Mouse (Mus musculus) central nervous system, embryonic 11.5 days (tissue): ENCODE data around the gene Lce3a. TPM values are rescaled to one million over a fixed set of nuclear protein-coding genes. Genes with fewer than 3 reads are reported as not detected.

Source experiments
- polyA plus RNA-seq: library from polyadenylated mRNA; depleted of rRNA; stranded (reverse); fragments of >200 nt; gene quantifications from 2 replicates; pipeline ENCODE4 v1.2.3, GENCODE M21; 2012; rRNA removed

The Lce3a gene
- polyA plus RNA-seq, result not detected in 2 replicates

DNA sequence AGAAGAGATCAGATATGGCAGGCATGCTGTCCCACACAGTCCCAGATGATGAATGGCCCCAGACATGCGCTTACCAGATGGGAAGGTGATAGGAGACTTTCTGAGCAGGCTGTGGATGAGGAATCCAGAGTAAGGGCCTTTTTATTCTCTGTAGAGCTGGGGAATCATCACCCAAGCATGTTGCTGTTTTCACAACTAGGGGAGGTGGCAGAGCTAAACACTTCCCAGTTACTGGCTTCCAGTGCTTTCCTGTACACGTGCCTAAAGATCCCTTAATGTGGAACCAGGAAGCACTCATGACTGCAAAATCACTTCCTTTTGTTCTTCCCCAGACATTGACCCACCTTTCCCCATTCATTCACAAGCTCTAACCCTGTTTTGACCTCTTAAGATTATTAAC, at the start of gene Lce3a:
Gene Lce3a, minus strand, starts transcription at position 101 of the 400 bp plus-strand sequence.

DNA sequence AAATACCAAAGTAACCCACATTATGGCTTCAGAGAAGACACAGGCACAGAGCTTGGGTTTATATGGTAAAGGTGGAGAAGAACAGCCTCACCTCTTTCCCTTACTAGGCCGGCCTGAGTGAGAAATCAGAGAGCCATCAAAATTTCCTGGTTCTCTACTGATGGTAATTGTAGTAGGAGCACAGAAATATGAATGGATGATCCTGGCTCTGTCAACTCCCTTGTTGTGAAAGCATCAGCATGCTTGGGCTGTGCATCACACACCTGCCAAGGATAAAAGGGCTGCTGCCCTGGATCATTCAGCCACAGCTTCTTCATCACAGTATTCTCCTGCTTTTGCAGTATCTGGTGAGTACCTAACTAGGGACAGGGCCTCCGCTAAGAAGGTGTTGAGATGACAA, 40.7 kb upstream of the Lce3a start, which contains the start of gene Lce3e:
Gene Lce3e, plus strand, starts transcription at position 301 of the 400 bp plus-strand sequence.

DNA sequence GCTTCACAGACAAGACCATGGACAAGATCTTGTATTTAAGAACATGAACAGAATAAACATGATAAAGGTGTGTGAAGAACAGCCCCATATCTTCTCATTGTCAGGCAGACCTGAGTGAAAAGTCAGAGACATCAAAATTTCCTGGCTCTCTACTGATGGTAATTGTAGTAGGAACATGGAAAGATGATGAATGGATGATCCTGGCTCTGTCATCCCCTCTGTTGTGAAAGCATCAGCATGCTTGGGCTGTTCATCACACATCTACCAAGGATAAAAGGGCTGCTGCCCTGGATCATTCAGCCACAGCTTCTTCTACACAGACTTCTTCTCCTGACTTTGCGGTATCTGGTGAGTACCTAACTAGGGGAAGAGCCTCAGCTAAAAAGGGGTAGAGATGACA, 31.1 kb upstream of the Lce3a start, which contains the start of gene Lce3d:
Gene Lce3d, plus strand, starts transcription at position 301 of the 400 bp plus-strand sequence.

DNA sequence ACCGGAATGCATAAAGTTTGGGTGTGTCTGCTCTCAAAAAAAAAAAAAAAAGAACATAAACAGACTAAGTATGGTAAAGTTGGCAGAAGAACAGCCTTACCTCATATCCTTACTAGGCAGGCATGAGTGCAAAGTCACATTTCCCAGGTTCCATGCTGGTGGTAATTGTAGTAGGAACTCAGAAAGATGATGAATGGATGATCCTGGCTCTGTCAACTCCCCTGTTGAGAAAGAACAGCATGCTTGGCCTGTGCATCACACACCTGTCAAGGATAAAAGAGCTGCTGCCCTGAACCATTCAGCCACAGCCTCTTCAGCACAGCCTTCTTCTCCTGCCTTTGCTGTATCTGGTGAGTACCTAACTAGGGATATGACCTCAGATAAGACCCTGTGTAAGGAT, 18.2 kb upstream of the Lce3a start, which contains the start of gene Lce3c:
Gene Lce3c, plus strand, starts transcription at position 301 of the 400 bp plus-strand sequence.

DNA sequence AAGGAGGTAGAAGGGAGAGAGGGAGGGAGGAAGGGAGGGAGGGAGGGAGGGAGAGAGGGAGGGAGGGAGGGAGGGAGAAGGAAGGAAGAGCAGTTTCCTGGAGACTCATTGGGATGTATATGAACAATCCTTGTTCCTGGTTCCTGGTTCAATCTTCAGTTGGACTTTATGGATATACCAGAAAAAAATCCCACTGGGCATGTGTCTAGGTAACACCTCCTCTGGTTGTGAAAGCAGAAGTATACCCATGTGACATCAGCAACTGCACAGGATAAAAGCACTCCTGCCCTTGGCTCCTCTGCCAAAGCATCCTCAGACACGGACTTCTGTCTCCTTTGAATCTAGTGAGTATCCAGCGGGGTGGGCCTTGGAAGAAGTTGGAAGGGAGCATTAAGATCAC, 6.6 kb upstream of the Lce3a start, which contains the start of gene Lce3b:
Gene Lce3b, plus strand, starts transcription at position 301 of the 400 bp plus-strand sequence.

Other genes starting within 250 kb of the Lce3a start
- not detected in 2 replicates for gene Lce1c, start 247.0 kb downstream of the Lce3a start, polyA plus RNA-seq
- gene Lce1d, start 239.0 kb downstream of the Lce3a start, polyA plus RNA-seq, result not detected in 2 replicates
- not detected in 2 replicates for gene Lce1e, start 217.2 kb downstream of the Lce3a start, polyA plus RNA-seq
- not detected in 2 replicates for gene Lce1f, start 205.9 kb downstream of the Lce3a start, polyA plus RNA-seq
- not detected in 2 replicates for gene Gm38119, start 187.1 kb downstream of the Lce3a start, polyA plus RNA-seq
- gene Lce1g, start 173.9 kb downstream of the Lce3a start, polyA plus RNA-seq, result not detected in 2 replicates
- not detected in 2 replicates for gene Lce1h, start 161.2 kb downstream of the Lce3a start, polyA plus RNA-seq
- not detected in 2 replicates for gene Lce1i, start 147.3 kb downstream of the Lce3a start, polyA plus RNA-seq
- gene Lce1j, start 135.7 kb downstream of the Lce3a start, polyA plus RNA-seq, result not detected in 2 replicates
- not detected in 2 replicates for gene Lce1k, start 118.3 kb downstream of the Lce3a start, polyA plus RNA-seq
- not detected in 2 replicates for gene Kprp, start 99.0 kb downstream of the Lce3a start, polyA plus RNA-seq
- not detected in 2 replicates for gene Lce1l, start 74.9 kb downstream of the Lce3a start, polyA plus RNA-seq
- gene 2310050C09Rik, start 56.0 kb downstream of the Lce3a start, polyA plus RNA-seq, result not detected in 2 replicates
- gene Lce3b, start 6.7 kb upstream of the Lce3a start, polyA plus RNA-seq, result not detected in 2 replicates
- not detected in 2 replicates for gene Lce3c, start 18.3 kb upstream of the Lce3a start, polyA plus RNA-seq
- gene Lce3d, start 31.2 kb upstream of the Lce3a start, polyA plus RNA-seq, result not detected in 2 replicates
- gene Lce3e, start 40.8 kb upstream of the Lce3a start, polyA plus RNA-seq, result not detected in 2 replicates
- not detected in 2 replicates for gene Lce3f, start 66.0 kb upstream of the Lce3a start, polyA plus RNA-seq
- 0.14 and 0.15 TPM in 2 replicates for gene Crct1, start 89.5 kb upstream of the Lce3a start, polyA plus RNA-seq
- gene Lce1m, start 92.8 kb upstream of the Lce3a start, polyA plus RNA-seq, result not detected in 2 replicates
- gene Gm4858, start 142.6 kb upstream of the Lce3a start, polyA plus RNA-seq, result not detected in 2 replicates
- gene Crnn, start 218.6 kb upstream of the Lce3a start, polyA plus RNA-seq, result not detected in 2 replicates